Mouse (Mus musculus): Measurements from ENCODE around the gene Ptprh. TPM values are rescaled to one million over a fixed set of nuclear protein-coding genes. Genes with fewer than 3 reads are reported as not detected.
"Not testable (repeated sequence)": the region's sequence is repeated elsewhere in the genome, so short reads cannot be mapped to it uniquely, and the experiment has no call there.

Gene Ptprh
- polyA plus RNA-seq, 1 experiment from 2014 or later = not detected

DNA sequence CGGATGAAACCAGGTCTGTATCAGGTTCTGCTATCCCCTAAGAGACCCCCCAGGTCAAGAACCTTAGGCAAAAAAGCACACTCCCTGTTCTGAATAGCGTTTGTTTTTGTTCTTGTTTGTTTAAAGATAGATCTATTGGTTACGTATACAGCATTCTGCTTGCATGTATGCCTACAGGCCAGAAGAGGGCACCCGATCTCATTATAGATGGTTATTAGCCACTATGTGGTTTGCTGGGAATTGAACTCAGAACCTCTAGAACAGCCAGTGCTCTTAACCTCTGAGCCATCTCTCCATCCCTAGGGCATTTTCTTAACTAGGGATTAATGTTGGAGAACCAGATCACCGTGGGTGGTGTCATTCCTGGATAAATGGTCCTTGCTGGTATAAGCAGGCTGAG is 62.5 kb downstream of the Ptprh start:
- WGBS (ENCODE audit: insufficient replicate concordance) = 57% methylated on average over 5 of the region's 5 CpGs
- Histone ChIP-seq H3K9ac (ENCODE audit: low read depth, low read length) (no peak overlapping the region), H3K4me2 (no peak overlapping the region), H3K9me3 (replicated peaks; ENCODE audit: control insufficient read depth, low read length) (no peaks in the 10 kb centered on the region), H3K27me3 (ENCODE audit: control insufficient read depth, insufficient read depth, low read length) (no peaks in the 10 kb centered on the region), H3K27ac (ENCODE audit: low read depth, low read length) (no peak overlapping the region), H3K4me3 (ENCODE audit: low read depth, low read length) (no peak overlapping the region), H3K4me1 (ENCODE audit: control insufficient read depth, insufficient read depth, low read length) (peaks cover 2% of the 10 kb centered on the region; the same call in 1 of the 2 replicates), H3K36me3 (ENCODE audit: control insufficient read depth, insufficient read depth, low read length) (no peaks in the 10 kb centered on the region)
- ATAC-seq (replicated peaks; ENCODE audit: insufficient number of reproducible peaks, low FRiP score, low TSS enrichment) = no peak

DNA sequence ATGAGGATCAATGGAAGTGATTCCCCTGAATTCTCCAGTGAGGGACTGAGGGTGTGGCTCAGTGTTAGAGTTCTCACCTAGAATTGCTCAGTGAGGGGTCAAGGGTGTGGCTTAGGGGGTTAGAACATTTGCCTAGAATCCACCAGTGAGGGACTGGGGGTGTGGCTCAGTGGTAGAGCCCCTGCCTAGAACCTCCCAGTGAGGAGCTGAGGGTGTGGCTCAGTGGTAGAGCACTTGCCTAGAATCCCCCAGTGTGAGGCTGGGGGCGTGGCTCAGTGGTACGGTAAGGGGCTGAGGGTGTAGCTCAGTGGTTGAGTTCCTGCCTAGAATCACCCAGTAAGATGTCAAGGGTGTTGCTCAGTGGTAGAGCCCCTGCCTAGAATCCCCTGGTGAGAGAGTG is 64.8 kb downstream of the Ptprh start:
- WGBS (ENCODE audit: insufficient replicate concordance) = 66% methylated on average over 2 of the region's 2 CpGs
- H3K27ac ChIP-seq (ENCODE audit: low read depth, low read length) = no peak overlapping the region
- no peaks in the 10 kb centered on the region for H3K9me3 ChIP-seq (replicated peaks; ENCODE audit: control insufficient read depth, low read length)
- H3K36me3 ChIP-seq (ENCODE audit: control insufficient read depth, insufficient read depth, low read length) = no peaks in the 10 kb centered on the region
- no peak for ATAC-seq (replicated peaks; ENCODE audit: insufficient number of reproducible peaks, low FRiP score, low TSS enrichment)
- no peaks in the 10 kb centered on the region for H3K27me3 ChIP-seq (ENCODE audit: control insufficient read depth, insufficient read depth, low read length)
- no peak overlapping the region for H3K9ac ChIP-seq (ENCODE audit: low read depth, low read length)
- H3K4me1 ChIP-seq (ENCODE audit: control insufficient read depth, insufficient read depth, low read length) = no peaks in the 10 kb centered on the region
- no peak overlapping the region for H3K4me3 ChIP-seq (ENCODE audit: low read depth, low read length)
- no peak overlapping the region for H3K4me2 ChIP-seq

DNA sequence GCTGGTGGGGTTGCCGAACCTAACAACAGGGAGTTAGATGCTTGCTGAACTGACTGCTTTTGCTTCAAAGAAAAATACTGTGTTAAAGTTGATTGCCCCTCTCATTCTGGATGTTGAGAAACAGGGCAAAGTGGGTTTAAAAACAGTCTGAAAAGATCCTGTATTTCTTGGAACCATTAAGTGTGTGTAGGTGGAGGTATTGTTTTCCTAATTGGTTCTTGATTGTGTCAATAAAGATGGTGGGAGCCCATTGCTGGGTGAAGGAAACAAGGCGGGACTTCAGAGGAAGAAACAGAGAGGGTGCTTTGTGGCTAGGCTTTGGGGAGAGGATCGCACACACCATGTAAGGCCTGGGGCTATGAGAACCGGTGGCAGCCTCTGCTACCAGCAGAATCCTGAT is 66.7 kb downstream of the Ptprh start:
- 41% methylated on average over 4 of the region's 4 CpGs for WGBS (ENCODE audit: insufficient replicate concordance)
- no peak for ATAC-seq (replicated peaks; ENCODE audit: insufficient number of reproducible peaks, low FRiP score, low TSS enrichment)
- no peaks in the 10 kb centered on the region for H3K4me1 ChIP-seq (ENCODE audit: control insufficient read depth, insufficient read depth, low read length)

DNA sequence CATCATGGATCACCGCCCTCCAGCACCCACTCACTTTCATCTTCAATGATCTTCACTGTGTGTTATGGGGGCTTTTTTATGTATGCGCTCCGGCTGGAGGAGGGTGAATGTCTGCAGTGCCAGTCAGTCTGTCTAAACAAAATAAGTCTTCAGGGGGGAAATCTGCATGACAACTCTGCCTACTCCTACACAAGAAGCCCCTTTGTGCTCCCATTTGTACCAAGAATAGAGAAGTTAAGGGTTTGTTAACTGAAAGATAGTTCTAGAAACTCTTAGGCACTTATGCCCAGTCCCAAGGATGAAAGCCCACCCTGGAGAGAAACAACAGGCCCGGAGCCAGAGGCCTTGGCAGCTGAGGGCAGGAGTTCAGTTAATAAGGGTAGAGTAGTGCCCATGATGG is 67.5 kb downstream of the Ptprh start:
- H3K9me3 ChIP-seq (replicated peaks; ENCODE audit: control insufficient read depth, low read length) = no peaks in the 10 kb centered on the region
- no peaks in the 10 kb centered on the region for H3K27me3 ChIP-seq (ENCODE audit: control insufficient read depth, insufficient read depth, low read length)
- no peak overlapping the region for H3K27ac ChIP-seq (ENCODE audit: low read depth, low read length)
- 91% methylated on average over 4 of the region's 4 CpGs for WGBS (ENCODE audit: insufficient replicate concordance)
- no peaks in the 10 kb centered on the region for H3K36me3 ChIP-seq (ENCODE audit: control insufficient read depth, insufficient read depth, low read length)
- no peak overlapping the region for H3K9ac ChIP-seq (ENCODE audit: low read depth, low read length)
- H3K4me3 ChIP-seq (ENCODE audit: low read depth, low read length) = no peak overlapping the region
- H3K4me2 ChIP-seq = no peak overlapping the region
- no peaks in the 10 kb centered on the region for H3K4me1 ChIP-seq (ENCODE audit: control insufficient read depth, insufficient read depth, low read length)
- ATAC-seq (replicated peaks; ENCODE audit: insufficient number of reproducible peaks, low FRiP score, low TSS enrichment) = no peak

More for the DNA sequence above, 66.7 kb downstream of the Ptprh start:
- Histone ChIP-seq H3K36me3 (ENCODE audit: control insufficient read depth, insufficient read depth, low read length) (no peaks in the 10 kb centered on the region), H3K4me2 (no peak overlapping the region), H3K27me3 (ENCODE audit: control insufficient read depth, insufficient read depth, low read length) (no peaks in the 10 kb centered on the region), H3K4me3 (ENCODE audit: low read depth, low read length) (no peak overlapping the region), H3K9me3 (replicated peaks; ENCODE audit: control insufficient read depth, low read length) (no peaks in the 10 kb centered on the region), H3K9ac (ENCODE audit: low read depth, low read length) (no peak overlapping the region), H3K27ac (ENCODE audit: low read depth, low read length) (no peak overlapping the region)

DNA sequence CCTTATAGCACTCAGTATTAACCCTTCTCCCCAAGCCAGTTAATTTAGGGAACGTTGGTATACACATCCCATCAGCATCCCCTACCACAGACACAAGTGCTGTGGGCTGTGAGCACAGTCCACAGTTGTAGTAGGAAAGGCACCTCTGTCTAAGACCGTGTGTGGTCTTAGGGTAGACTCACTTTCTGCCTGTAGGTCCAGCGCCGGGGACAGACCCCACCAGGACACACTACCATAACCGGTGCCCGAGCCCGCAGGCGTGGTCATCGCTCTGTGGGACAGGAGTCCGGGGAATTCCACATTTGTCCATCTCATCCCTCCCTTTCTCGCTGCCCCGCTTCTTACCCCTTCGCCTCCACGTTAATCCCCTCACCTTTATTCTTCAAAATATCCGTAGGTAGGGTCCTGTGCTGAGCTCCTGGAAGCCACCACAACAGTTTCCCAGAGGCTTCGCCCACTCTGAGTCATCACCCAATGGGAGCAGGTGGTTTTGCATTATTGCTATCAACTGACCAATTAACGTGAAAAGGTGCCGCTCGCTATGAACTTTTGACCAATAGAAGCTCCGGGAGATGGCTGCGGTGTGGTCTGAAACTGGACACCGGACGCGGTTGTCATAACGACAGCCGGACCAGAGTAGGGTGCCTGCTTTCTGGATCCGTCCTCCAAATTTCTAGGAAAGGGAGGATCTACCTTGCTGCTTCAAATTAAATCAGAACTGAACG is 71.7 kb downstream of the Ptprh start, which contains the start of gene Dnaaf3:
Gene Dnaaf3 (minus strand): TSS at position 449 of the 725 bp plus-strand sequence.
- H3K27me3 ChIP-seq (ENCODE audit: control insufficient read depth, insufficient read depth, low read length) = peaks cover 13% of the 10 kb centered on the region
- H3K9me3 ChIP-seq (replicated peaks; ENCODE audit: control insufficient read depth, low read length) = no peaks in the 10 kb centered on the region
- H3K36me3 ChIP-seq (ENCODE audit: control insufficient read depth, insufficient read depth, low read length) = no peaks in the 10 kb centered on the region
- H3K4me2 ChIP-seq = peak within 1 kb of the TSS; percentile 70
- peak; percentile 87 for ATAC-seq (replicated peaks; ENCODE audit: insufficient number of reproducible peaks, low FRiP score, low TSS enrichment)
- peak within 1 kb of the TSS; percentile 37 for H3K4me3 ChIP-seq (ENCODE audit: low read depth, low read length)
- 6% methylated on average over 28 of the region's 28 CpGs for WGBS (ENCODE audit: insufficient replicate concordance)
- no peak within 1 kb of the TSS for H3K27ac ChIP-seq (ENCODE audit: low read depth, low read length)
- no peaks in the 10 kb centered on the region for H3K4me1 ChIP-seq (ENCODE audit: control insufficient read depth, insufficient read depth, low read length)
- H3K9ac ChIP-seq (ENCODE audit: low read depth, low read length) = no peak within 1 kb of the TSS

DNA sequence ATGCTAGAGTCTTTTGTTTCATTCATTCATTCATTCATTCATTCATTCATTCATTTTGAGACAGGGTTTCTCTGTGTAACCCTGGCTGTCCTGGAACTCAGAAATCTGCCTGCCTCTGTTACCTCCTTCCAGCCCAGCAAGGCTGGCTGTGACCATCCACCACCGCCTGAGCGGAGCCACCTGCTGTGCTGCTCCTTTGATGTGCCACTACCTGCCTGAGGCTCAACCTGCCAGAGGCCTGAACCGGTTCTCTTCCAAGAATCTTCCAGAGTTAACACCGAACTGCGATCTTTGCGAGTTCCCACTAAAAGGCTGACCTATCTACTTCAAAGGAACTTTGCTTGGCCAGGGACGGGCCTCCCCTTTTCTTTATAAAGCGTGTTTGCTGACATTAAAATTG is 73.7 kb downstream of the Ptprh start:
- ATAC-seq (replicated peaks; ENCODE audit: insufficient number of reproducible peaks, low FRiP score, low TSS enrichment); H3K27ac ChIP-seq (ENCODE audit: low read depth, low read length); H3K4me1 ChIP-seq (ENCODE audit: control insufficient read depth, insufficient read depth, low read length); H3K9ac ChIP-seq (ENCODE audit: low read depth, low read length); H3K4me2 ChIP-seq; H3K36me3 ChIP-seq (ENCODE audit: control insufficient read depth, insufficient read depth, low read length); H3K9me3 ChIP-seq (replicated peaks; ENCODE audit: control insufficient read depth, low read length); H3K4me3 ChIP-seq (ENCODE audit: low read depth, low read length): not testable (repeated sequence)
- peaks cover 16% of the 10 kb centered on the region for H3K27me3 ChIP-seq (ENCODE audit: control insufficient read depth, insufficient read depth, low read length)
- WGBS (ENCODE audit: insufficient replicate concordance) = 30% methylated on average over 7 of the region's 8 CpGs

DNA sequence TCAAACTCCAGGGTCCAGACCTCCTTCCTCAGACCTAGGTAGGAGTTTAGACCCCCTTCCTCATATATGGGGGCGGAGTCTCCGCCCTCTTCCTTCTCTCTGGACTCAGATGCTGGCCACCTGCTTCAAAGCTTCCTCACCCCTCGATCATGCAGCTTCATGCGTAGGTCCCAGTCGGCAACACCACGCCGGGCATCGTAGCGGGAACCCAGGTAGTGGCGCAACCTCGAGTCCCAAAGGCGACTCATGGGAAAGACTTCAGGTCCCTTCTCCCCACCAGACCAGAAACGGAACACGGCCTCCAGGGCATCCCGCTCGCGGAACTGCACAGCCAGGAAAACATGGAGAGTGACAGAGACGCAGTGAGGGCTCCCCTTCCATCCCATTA is 76.5 kb downstream of the Ptprh start:
- Histone ChIP-seq H3K4me1 (ENCODE audit: control insufficient read depth, insufficient read depth, low read length) (peaks cover 10% of the 10 kb centered on the region), H3K36me3 (ENCODE audit: control insufficient read depth, insufficient read depth, low read length) (no peaks in the 10 kb centered on the region), H3K4me2 (peak overlapping the region; percentile 71), H3K27ac (ENCODE audit: low read depth, low read length) (no peak overlapping the region), H3K4me3 (ENCODE audit: low read depth, low read length) (no peak overlapping the region), H3K9me3 (replicated peaks; ENCODE audit: control insufficient read depth, low read length) (no peaks in the 10 kb centered on the region), H3K9ac (ENCODE audit: low read depth, low read length) (no peak overlapping the region), H3K27me3 (ENCODE audit: control insufficient read depth, insufficient read depth, low read length) (peaks cover 16% of the 10 kb centered on the region)
- WGBS (ENCODE audit: insufficient replicate concordance) = 42% methylated on average over 18 of the region's 18 CpGs
- ATAC-seq (replicated peaks; ENCODE audit: insufficient number of reproducible peaks, low FRiP score, low TSS enrichment) = no peak

DNA sequence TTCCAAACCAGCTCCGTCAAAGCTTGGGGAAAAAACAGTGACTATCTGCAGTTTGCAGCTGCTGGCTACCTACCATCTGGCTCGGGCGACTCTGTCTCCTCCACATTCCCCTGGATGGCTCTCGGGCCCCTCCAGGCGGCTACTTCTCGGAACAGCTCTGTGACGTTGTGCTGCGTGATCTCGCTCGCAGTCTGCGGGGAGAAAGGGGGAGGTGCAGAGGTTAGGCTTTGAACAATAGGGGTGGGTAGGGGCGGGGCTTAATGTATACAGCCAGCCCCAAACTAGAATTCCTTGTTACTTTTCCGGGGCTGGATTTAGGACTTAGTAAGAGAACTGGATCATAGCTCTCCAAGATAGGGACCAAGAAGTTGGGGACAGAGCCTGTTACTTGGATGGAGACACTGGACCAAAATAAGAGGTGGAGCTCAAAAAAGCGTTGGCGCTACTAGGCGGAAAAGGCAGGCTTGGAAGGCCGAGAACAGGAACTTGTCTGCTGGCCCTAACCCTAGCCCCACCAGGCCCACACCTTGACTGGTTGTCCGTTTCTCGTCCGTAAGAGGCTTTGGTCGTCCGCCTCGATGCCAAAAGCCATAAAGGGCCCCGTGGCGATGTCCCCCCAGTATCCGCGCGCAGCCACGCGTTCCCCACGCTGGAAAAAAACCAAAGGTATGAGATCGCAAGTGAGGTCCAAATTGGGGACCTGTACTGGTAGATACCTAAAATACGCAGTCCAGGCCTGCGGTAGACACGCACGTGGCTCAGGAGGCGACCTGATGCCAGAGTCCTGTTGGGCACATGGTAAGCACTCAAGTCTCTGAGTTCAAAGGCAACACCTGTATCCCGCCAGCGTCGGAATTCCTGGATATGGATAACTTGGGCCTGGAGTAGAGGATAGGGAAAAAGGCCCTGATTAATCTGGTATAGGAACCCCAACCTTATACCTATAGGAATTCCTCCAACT is 77.2 kb downstream of the Ptprh start:
- peak; percentile 75 for ATAC-seq (replicated peaks; ENCODE audit: insufficient number of reproducible peaks, low FRiP score, low TSS enrichment)
- Histone ChIP-seq H3K27me3 (ENCODE audit: control insufficient read depth, insufficient read depth, low read length) (peaks cover 16% of the 10 kb centered on the region), H3K4me3 (ENCODE audit: low read depth, low read length) (peak overlapping the region; percentile 32), H3K9ac (ENCODE audit: low read depth, low read length) (peak overlapping the region; percentile 61; the same call in 1 of the 2 replicates), H3K9me3 (replicated peaks; ENCODE audit: control insufficient read depth, low read length) (no peaks in the 10 kb centered on the region), H3K36me3 (ENCODE audit: control insufficient read depth, insufficient read depth, low read length) (no peaks in the 10 kb centered on the region), H3K27ac (ENCODE audit: low read depth, low read length) (no peak overlapping the region), H3K4me2 (peak overlapping the region; percentile 71), H3K4me1 (ENCODE audit: control insufficient read depth, insufficient read depth, low read length) (peaks cover 10% of the 10 kb centered on the region)
- WGBS (ENCODE audit: insufficient replicate concordance) = 19% methylated on average over 40 of the region's 40 CpGs
